ENCODE assay signal across 8 mouse cellular contexts in genomic region chr12:119237921-119238695, GRCm38 (mm10). TPM values are rescaled to one million over a fixed set of nuclear protein-coding genes. Genes with fewer than 3 reads are reported as not detected.
DNase-seq lines count a peak whose midpoint lies in the region; ATAC-seq and TF ChIP-seq lines count a peak whose summit lies in the region.

No protein-coding gene starts in this region.

- ATAC-seq in forebrain, embryonic 15.5 days (replicated peaks) = peak; percentile 88
- peak; percentile 24; the same call in 1 of the 2 replicates for ATAC-seq in liver, embryonic 16.5 days (ENCODE audit: low read depth)

- H3K9me3 ChIP-seq in forebrain, embryonic 15.5 days = no peaks in the 10 kb centered on the region
- no peaks in the 10 kb centered on the region for H3K9me3 ChIP-seq in liver, embryonic 16.5 days (replicated peaks; ENCODE audit: control insufficient read depth, low read length)

- TF ChIP-seq POLR2A in brain, embryonic 14.5 days (IDR thresholded peaks at IDR 0.05; ENCODE audit: borderline replicate concordance, extremely low read depth, insufficient read depth, insufficient read length, poor library complexity, severe bottlenecking) = no peak; the same call in 1 of the 2 replicates

- H3K27me3 ChIP-seq in forebrain, embryonic 15.5 days = no peaks in the 10 kb centered on the region
- H3K27me3 ChIP-seq in liver, embryonic 16.5 days (ENCODE audit: control insufficient read depth, insufficient read depth, low read depth, low read length) = peaks cover 20% of the 10 kb centered on the region

- peak overlapping the region; percentile 96 for H3K27ac ChIP-seq in forebrain, embryonic 15.5 days (replicated peaks)
- no peak overlapping the region for H3K27ac ChIP-seq in liver, embryonic 16.5 days (ENCODE audit: low read length)

- H3K4me2 ChIP-seq in forebrain, embryonic 15.5 days (replicated peaks) = peak overlapping the region; percentile 84
- H3K4me2 ChIP-seq in liver, embryonic 16.5 days (ENCODE audit: low read depth, low read length) = peak overlapping the region; percentile 48

- H3K4me1 ChIP-seq in forebrain, embryonic 15.5 days = peaks cover 29% of the 10 kb centered on the region
- H3K4me1 ChIP-seq in liver, embryonic 16.5 days (ENCODE audit: control insufficient read depth, low read depth, low read length) = no peaks in the 10 kb centered on the region

- no peaks in the 10 kb centered on the region for H3K36me3 ChIP-seq in forebrain, embryonic 15.5 days
- H3K36me3 ChIP-seq in liver, embryonic 16.5 days (ENCODE audit: control insufficient read depth, insufficient read depth) = no peaks in the 10 kb centered on the region

- TF ChIP-seq CTCF in brain, embryonic 14.5 days (IDR thresholded peaks at IDR 0.05; ENCODE audit: borderline replicate concordance, extremely low read depth, insufficient read depth, insufficient read length) = no peak

- DNase-seq in CD4-positive, CD25-positive, alpha-beta regulatory T cell, adult 2 months (ENCODE audit: low read depth, low spot score) = peak; percentile 79
- DNase-seq in brain, embryonic 14.5 days (ENCODE audit: low read depth) = peak; percentile 94
- peak; percentile 8 to 68 for DNase-seq in heart, postnatal 36 days
- peak; percentile 62 for DNase-seq in layer of hippocampus, adult 11-12 months (ENCODE audit: low spot score)
- DNase-seq in ovary, adult 18-20 months (ENCODE audit: low spot score) = peak; percentile 42
- DNase-seq in thymus, postnatal 36 days = peak; percentile 30 to 38

- WGBS in forebrain, embryonic 15.5 days = under 1% methylated on average over 35 of the region's 35 CpGs
- WGBS in liver, embryonic 16.5 days (ENCODE audit: insufficient replicate concordance) = 1% methylated on average over 35 of the region's 35 CpGs

- peak overlapping the region; percentile 64 for H3K4me3 ChIP-seq in forebrain, embryonic 15.5 days
- H3K4me3 ChIP-seq in liver, embryonic 16.5 days (ENCODE audit: low read depth, low read length) = peak overlapping the region; percentile 40

- H3K9ac ChIP-seq in forebrain, embryonic 15.5 days (replicated peaks) = peak overlapping the region; percentile 77
- H3K9ac ChIP-seq in liver, embryonic 16.5 days (ENCODE audit: low read depth, low read length) = peak overlapping the region; percentile 14; the same call in 1 of the 2 replicates

- intact Hi-C loops in heart, postnatal 36 days (cut with DNase I) = loop anchor here (5.0 to 10.0 kb wide), 2 partner anchors 66 to 213 kb away; no protein-coding TSS in a partner anchor

RNA-seq across cellular contexts. Expression of gene Itgb8, which starts 0.5 kb away (rescaled TPM):
- polyA plus RNA-seq in brain, embryonic 14.5 days (2012; rRNA removed) = 7.0 and 10.1 TPM in 2 replicates
- 10.4 and 11.8 TPM in 2 replicates for polyA plus RNA-seq in forebrain, embryonic 15.5 days (2015; fragmentation: Nextera tagmentation; extraction: Ambion mirVana)
- total RNA-seq in heart, postnatal 36 days (2021) = 1 to 10 TPM in 1 of 2 experiments, under 1 TPM in 1; 0.92 to 1.1 TPM
- 0.05 and 0.11 TPM in 2 replicates for polyA plus RNA-seq in liver, embryonic 16.5 days (2015; fragmentation: Nextera tagmentation; extraction: Ambion mirVana)

Comparison
In these comparisons a context has a peak if more than half of its experiments do, and no peak if none do; other contexts are left out.
1. DNase-seq: peak in every context shown above with its lines; median percentile 94 in brain, embryonic 14.5 days; 79 in CD4-positive, CD25-positive, alpha-beta regulatory T cell, adult 2 months; 62 in layer of hippocampus, adult 11-12 months; 42 in ovary, adult 18-20 months; 38 in heart, postnatal 36 days; 34 in thymus, postnatal 36 days.